Mouse (Mus musculus) layer of hippocampus, adult 9-11 months (tissue): ENCODE measurements around the gene Cpt1a.

ENCODE experiments used
- DNase-seq: peaks from one replicate; pipeline ENCODE4 v3.0.0; 2022

The Cpt1a gene

GRCm38 (mm10) chr19:3431066-3431465, 108.9 kb downstream of the Cpt1a start:
- no peak for DNase-seq

GRCm38 (mm10) chr19:3431969-3432368, 109.8 kb downstream of the Cpt1a start:
- DNase-seq = no peak

- no peak for DNase-seq
Observed at GRCm38 (mm10) chr19:3434124-3434523, 112.0 kb downstream of the Cpt1a start.

- DNase-seq = no peak
Observed at GRCm38 (mm10) chr19:3434641-3435040, 112.5 kb downstream of the Cpt1a start.
